ENCODE assay signal across 8 mouse cellular contexts in genomic region chr2:181319248-181320102, GRCm38 (mm10). TPM values are rescaled to one million over a fixed set of nuclear protein-coding genes. Genes with fewer than 3 reads are reported as not detected.
DNase-seq lines count a peak whose midpoint lies in the region; ATAC-seq lines count a peak whose summit lies in the region.

Rtel1 (plus strand) TSS chr2:181319739.

- peak within 1 kb of the TSS; percentile 59 for H3K4me3 ChIP-seq in hindbrain, embryonic 12.5 days

- H3K27me3 ChIP-seq in hindbrain, embryonic 12.5 days, result 0 out of 2 replicates have a peak, but pooled peaks cover 5% of the 10 kb centered on the region

- H3K9me3 ChIP-seq in hindbrain, embryonic 12.5 days (replicated peaks), result no peaks in the 10 kb centered on the region

- 6% methylated on average over 40 of the region's 40 CpGs for WGBS in hindbrain, embryonic 12.5 days

- DNase-seq in Muller cell, postnatal 12 days (ENCODE audit: inconsistent ontology term), result peak; percentile 84
- peak; percentile 80 for DNase-seq in cerebellum, adult 9-11 months
- peak; percentile 64 to 80 for DNase-seq in frontal cortex, postnatal 10 days (ENCODE audit: low spot score in 2 of 2)
- DNase-seq in layer of hippocampus, postnatal 14 days (ENCODE audit: low spot score in 2 of 2), result peak; percentile 83 to 86
- DNase-seq in lung, postnatal 25 days (ENCODE audit: low spot score), result peak; percentile 82
- peak; percentile 90 for DNase-seq in retina, embryonic 14.5 days (ENCODE audit: low spot score)
- peak; percentile 87 for DNase-seq in thymus, postnatal 4 days

- ATAC-seq in hindbrain, embryonic 12.5 days (ENCODE audit: low FRiP score), result peak; percentile 91

- peaks cover 14% of the 10 kb centered on the region for H3K4me1 ChIP-seq in hindbrain, embryonic 12.5 days

- H3K36me3 ChIP-seq in hindbrain, embryonic 12.5 days, result peaks cover 24% of the 10 kb centered on the region

- peak within 1 kb of the TSS; percentile 49; the same call in 1 of the 2 replicates for H3K27ac ChIP-seq in hindbrain, embryonic 12.5 days

- peak within 1 kb of the TSS; percentile 64 for H3K4me2 ChIP-seq in hindbrain, embryonic 12.5 days (replicated peaks)

- H3K9ac ChIP-seq in hindbrain, embryonic 12.5 days, result peak within 1 kb of the TSS; percentile 60

RNA-seq across cellular contexts. Expression of gene Rtel1, which starts in this region (rescaled TPM):
- 47.8 and 49.2 TPM in 2 replicates for polyA plus RNA-seq in hindbrain, embryonic 12.5 days (2016; fragmentation: Nextera tagmentation; extraction: Ambion mirVana)
- total RNA-seq in layer of hippocampus, postnatal 14 days (2021), result 10 to 100 TPM; 39.7 to 42.8 TPM

Comparison
In these comparisons a context has a peak if more than half of its experiments do, and no peak if none do; other contexts are left out.
1. Peak in every context shown above with its lines: DNase-seq, ATAC-seq, H3K4me3 ChIP-seq and H3K27ac ChIP-seq.